21 mouse cellular contexts compared by ENCODE assay signal in the genomic region with DNA sequence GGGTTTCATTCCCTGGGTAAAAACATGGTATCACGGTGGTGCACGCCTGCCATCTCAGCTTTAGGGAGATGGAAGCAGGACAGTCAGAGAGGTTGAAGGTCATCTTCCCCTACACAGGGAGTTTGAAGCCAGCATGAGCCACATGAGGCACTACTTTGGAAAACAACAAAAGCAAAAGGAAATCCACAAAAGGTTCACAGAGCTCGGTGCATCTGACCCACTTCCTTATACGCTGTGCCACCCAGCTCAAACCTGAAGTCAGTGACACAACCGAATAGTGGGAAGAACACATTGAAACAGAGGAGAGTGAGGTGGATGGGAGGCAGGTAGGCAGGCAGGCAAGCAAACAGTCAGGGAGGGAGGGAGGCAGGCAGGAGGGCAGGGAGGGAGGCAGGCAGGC. TPM values are rescaled to one million over a fixed set of nuclear protein-coding genes. Genes with fewer than 3 reads are reported as not detected.
DNase-seq lines count a peak whose midpoint lies in the region; ATAC-seq and TF ChIP-seq lines count a peak whose summit lies in the region.
"Had no signal": no experiment of that assay in that cellular context is flagged by ENCODE, and none has a peak within 500 bp of the region (broad histone marks: within the 10 kb centered on the region; RNA-seq: fewer than 3 reads in every experiment).

No protein-coding gene starts in this region.

- no peak for TF ChIP-seq CTCF in liver, postnatal 0 days (IDR thresholded peaks at IDR 0.05; ENCODE audit: low read depth)
- TF ChIP-seq CTCF in bone marrow macrophage, adult 2 months (IDR thresholded peaks at IDR 0.05; ENCODE audit: low read depth, low read length): no peak

- H3K9me3 ChIP-seq in liver, postnatal 0 days (ENCODE audit: low read length): no peaks in the 10 kb centered on the region
- H3K9me3 ChIP-seq in liver, embryonic 11.5 days (ENCODE audit: control insufficient read depth, low read length): no peaks in the 10 kb centered on the region
- no peaks in the 10 kb centered on the region for H3K9me3 ChIP-seq in megakaryocyte, embryonic 14.5 days
- no peaks in the 10 kb centered on the region for H3K9me3 ChIP-seq in kidney, embryonic 16.5 days (ENCODE audit: low read length)
- H3K9me3 ChIP-seq: embryonic facial prominence, embryonic 15.5 days; forebrain, embryonic 12.5 days; G1E; limb, embryonic 15.5 days had no signal

- no peak overlapping the region for H3K9ac ChIP-seq in liver, postnatal 0 days (replicated peaks)
- H3K9ac ChIP-seq in liver, embryonic 11.5 days (ENCODE audit: low read depth, low read length): no peak overlapping the region
- H3K9ac ChIP-seq in kidney, embryonic 16.5 days (replicated peaks; ENCODE audit: low read length): no peak overlapping the region
- H3K9ac ChIP-seq: embryonic facial prominence, embryonic 15.5 days; forebrain, embryonic 12.5 days; hindbrain, embryonic 14.5 days; limb, embryonic 15.5 days had no signal

- ATAC-seq in liver, postnatal 0 days: no peak
- no peak for ATAC-seq in liver, embryonic 11.5 days (replicated peaks; ENCODE audit: low FRiP score)
- ATAC-seq in kidney, embryonic 16.5 days (ENCODE audit: low FRiP score, low TSS enrichment): no peak

- WGBS in liver, postnatal 0 days (ENCODE audit: insufficient replicate concordance): 46% methylated on average over 5 of the region's 5 CpGs
- 64% methylated on average over 5 of the region's 5 CpGs for WGBS in liver, embryonic 11.5 days
- 78% methylated on average over 5 of the region's 5 CpGs for WGBS in kidney, embryonic 16.5 days

- H3K4me1 ChIP-seq in liver, postnatal 0 days (ENCODE audit: insufficient read depth): no peaks in the 10 kb centered on the region; the same call in 1 of the 2 replicates
- H3K4me1 ChIP-seq in liver, embryonic 11.5 days (replicated peaks; ENCODE audit: control insufficient read depth, insufficient read depth, low read length): peaks cover 4% of the 10 kb centered on the region; the same call in 1 of the 2 replicates
- peaks cover 45% of the 10 kb centered on the region for H3K4me1 ChIP-seq in bone marrow macrophage, adult 2 months (ENCODE audit: control insufficient read depth, insufficient read depth, low read length)
- peaks cover 78% of the 10 kb centered on the region for H3K4me1 ChIP-seq in megakaryocyte, embryonic 14.5 days
- H3K4me1 ChIP-seq in kidney, embryonic 16.5 days (ENCODE audit: insufficient read depth, low read length): no peaks in the 10 kb centered on the region
- H3K4me1 ChIP-seq: forebrain, embryonic 12.5 days had no signal

- no peak for TF ChIP-seq EP300 in liver, postnatal 0 days (IDR thresholded peaks at IDR 0.05; ENCODE audit: low read depth)

- H3K36me3 ChIP-seq in liver, postnatal 0 days (replicated peaks; ENCODE audit: insufficient read depth, low read length): no peaks in the 10 kb centered on the region
- no peaks in the 10 kb centered on the region for H3K36me3 ChIP-seq in liver, embryonic 11.5 days (ENCODE audit: control insufficient read depth, insufficient read depth, low read length)
- peaks cover 5% of the 10 kb centered on the region for H3K36me3 ChIP-seq in megakaryocyte, embryonic 14.5 days (replicated peaks; ENCODE audit: low read length)
- no peaks in the 10 kb centered on the region for H3K36me3 ChIP-seq in kidney, embryonic 16.5 days (ENCODE audit: insufficient read depth, low read length)
- H3K36me3 ChIP-seq: embryonic facial prominence, embryonic 15.5 days; forebrain, embryonic 12.5 days; limb, embryonic 15.5 days had no signal

- H3K4me3 ChIP-seq in liver, postnatal 0 days (ENCODE audit: low read depth, low read length): no peak overlapping the region
- no peak overlapping the region for H3K4me3 ChIP-seq in liver, embryonic 11.5 days (ENCODE audit: low read depth, low read length)
- no peak overlapping the region for H3K4me3 ChIP-seq in bone marrow macrophage, adult 2 months (ENCODE audit: insufficient read depth, low read length)
- peak overlapping the region; percentile 68 for H3K4me3 ChIP-seq in megakaryocyte, embryonic 14.5 days (replicated peaks)
- H3K4me3 ChIP-seq in kidney, embryonic 16.5 days (ENCODE audit: low read length): no peak overlapping the region
- H3K4me3 ChIP-seq: embryonic facial prominence, embryonic 15.5 days; forebrain, embryonic 12.5 days; limb, embryonic 15.5 days had no signal

- no peak for TF ChIP-seq POLR2A in bone marrow macrophage, adult 2 months (IDR thresholded peaks at IDR 0.05; ENCODE audit: borderline replicate concordance, low read depth, low read length)

- no peak for DNase-seq in liver, postnatal 0 days
- no peak for DNase-seq in liver, embryonic 11.5 days (ENCODE audit: low spot score)
- peak; percentile 48 for DNase-seq in CD4-positive, CD25-positive, alpha-beta regulatory T cell, adult 2 months (ENCODE audit: low read depth, low spot score)
- DNase-seq in cerebellum, postnatal 36 days: no peak
- DNase-seq: B cell, adult 2 months; cerebellum, adult 8-10 months; heart, adult 18-20 months; kidney, adult 2 months; kidney, postnatal 36 days; lung, postnatal 14 days; midbrain, embryonic 14.5 days; right cerebral cortex, postnatal 14 days had no signal

- peak overlapping the region; percentile 38; the same call in 1 of the 2 replicates for H3K4me2 ChIP-seq in liver, postnatal 0 days (ENCODE audit: low read depth, low read length)
- H3K4me2 ChIP-seq in liver, embryonic 11.5 days: no peak overlapping the region
- no peak overlapping the region for H3K4me2 ChIP-seq in kidney, embryonic 16.5 days (replicated peaks; ENCODE audit: low read depth, low read length)
- H3K4me2 ChIP-seq: embryonic facial prominence, embryonic 15.5 days; forebrain, embryonic 12.5 days; hindbrain, embryonic 14.5 days; limb, embryonic 15.5 days had no signal

- peak overlapping the region; percentile 64 for H3K27ac ChIP-seq in liver, postnatal 0 days (ENCODE audit: low read depth)
- no peak overlapping the region for H3K27ac ChIP-seq in liver, embryonic 11.5 days (ENCODE audit: low read depth, low read length)
- peak overlapping the region; percentile 37 for H3K27ac ChIP-seq in bone marrow macrophage, adult 2 months (ENCODE audit: insufficient read depth, low read depth, low read length)
- no peak overlapping the region for H3K27ac ChIP-seq in kidney, embryonic 16.5 days (ENCODE audit: low read length)
- H3K27ac ChIP-seq: embryonic facial prominence, embryonic 15.5 days; forebrain, embryonic 12.5 days; hindbrain, embryonic 14.5 days; limb, embryonic 15.5 days had no signal

- no peaks in the 10 kb centered on the region for H3K27me3 ChIP-seq in liver, postnatal 0 days (ENCODE audit: insufficient read depth, low read length)
- no peaks in the 10 kb centered on the region for H3K27me3 ChIP-seq in liver, embryonic 11.5 days (replicated peaks; ENCODE audit: control insufficient read depth, insufficient read depth, low read length)
- H3K27me3 ChIP-seq in megakaryocyte, embryonic 14.5 days (replicated peaks): peaks cover 34% of the 10 kb centered on the region
- no peaks in the 10 kb centered on the region for H3K27me3 ChIP-seq in kidney, embryonic 16.5 days (ENCODE audit: insufficient read depth, low read length)
- H3K27me3 ChIP-seq: embryonic facial prominence, embryonic 15.5 days; forebrain, embryonic 12.5 days; limb, embryonic 15.5 days had no signal

RNA-seq across cellular contexts. Expression of gene Tmem189, which starts 11.8 kb away (rescaled TPM):
- polyA plus RNA-seq in liver, postnatal 0 days (2015; fragmentation: Nextera tagmentation; extraction: Ambion mirVana): 9.8 and 10.1 TPM in 2 replicates
- 30.5 and 32.6 TPM in 2 replicates for polyA plus RNA-seq in liver, embryonic 11.5 days (2014; fragmentation: Nextera tagmentation; extraction: Ambion mirVana)
- polyA plus RNA-seq in bone marrow macrophage, adult 2 months (2012; ENCODE audit: insufficient read depth, insufficient read length, missing spikeins): 129 and 138 TPM in 2 replicates
- 164 and 173 TPM in 2 replicates for polyA plus RNA-seq in megakaryocyte, embryonic 14.5 days (2012; ENCODE audit: insufficient read depth, low replicate concordance)
- 54.9 and 58.8 TPM in 2 replicates for polyA plus RNA-seq in kidney, embryonic 16.5 days (2015; fragmentation: Nextera tagmentation; extraction: Ambion mirVana)

RNA-seq across cellular contexts. Expression of gene Cebpb, which starts 12.8 kb away (rescaled TPM):
- polyA plus RNA-seq in liver, postnatal 0 days (2015; fragmentation: Nextera tagmentation; extraction: Ambion mirVana): 27.5 and 43.6 TPM in 2 replicates
- polyA plus RNA-seq in liver, embryonic 11.5 days (2014; fragmentation: Nextera tagmentation; extraction: Ambion mirVana): 13.9 and 14.4 TPM in 2 replicates
- polyA plus RNA-seq in bone marrow macrophage, adult 2 months (2012; ENCODE audit: insufficient read depth, insufficient read length, missing spikeins): 109 and 122 TPM in 2 replicates
- polyA plus RNA-seq in megakaryocyte, embryonic 14.5 days (2012; ENCODE audit: insufficient read depth, low replicate concordance): 372 and 610 TPM in 2 replicates
- polyA plus RNA-seq in kidney, embryonic 16.5 days (2015; fragmentation: Nextera tagmentation; extraction: Ambion mirVana): 0.34 and 0.45 TPM in 2 replicates

RNA-seq across cellular contexts. Expression of gene Gm20431, which starts 40.2 kb away (rescaled TPM):
- polyA plus RNA-seq in liver, postnatal 0 days (2015; fragmentation: Nextera tagmentation; extraction: Ambion mirVana): 1.7 and 2.4 TPM in 2 replicates
- 3.8 and 4.9 TPM in 2 replicates for polyA plus RNA-seq in liver, embryonic 11.5 days (2014; fragmentation: Nextera tagmentation; extraction: Ambion mirVana)
- polyA plus RNA-seq in bone marrow macrophage, adult 2 months (2012; ENCODE audit: insufficient read depth, insufficient read length, missing spikeins): 13.5 and 19.6 TPM in 2 replicates
- polyA plus RNA-seq in megakaryocyte, embryonic 14.5 days (2012; ENCODE audit: insufficient read depth, low replicate concordance): not detected in 2 replicates
- 1.3 and 6.1 TPM in 2 replicates for polyA plus RNA-seq in kidney, embryonic 16.5 days (2015; fragmentation: Nextera tagmentation; extraction: Ambion mirVana)
- polyA plus RNA-seq: G1E; neural tube, embryonic 11.5 days had no signal

Comparison
In these comparisons a context has a peak if more than half of its experiments do, and no peak if none do; other contexts are left out.
1. H3K27ac ChIP-seq: peak in liver, postnatal 0 days (single experiment) and bone marrow macrophage, adult 2 months (single experiment); none in liver, embryonic 11.5 days (single experiment) and kidney, embryonic 16.5 days (single experiment).
2. RNA of gene Cebpb, which starts 12.8 kb away (polyA plus RNA-seq): 372 to 610 TPM in megakaryocyte, embryonic 14.5 days, 109 to 122 TPM in bone marrow macrophage, adult 2 months, 27.5 to 43.6 TPM in liver, postnatal 0 days and 13.9 to 14.4 TPM in liver, embryonic 11.5 days; 0.34 to 0.45 TPM in kidney, embryonic 16.5 days; every median in the first group is over 10 times any median in the second.